Mouse (Mus musculus): ENCODE measurements at regions not wholly inside any gene's neighbourhood (a gene's known extent, or its start where the extent isn't known, plus 50 kb on each side); places are given as distances from the start of the nearest gene placed in this dataset.

DNA sequence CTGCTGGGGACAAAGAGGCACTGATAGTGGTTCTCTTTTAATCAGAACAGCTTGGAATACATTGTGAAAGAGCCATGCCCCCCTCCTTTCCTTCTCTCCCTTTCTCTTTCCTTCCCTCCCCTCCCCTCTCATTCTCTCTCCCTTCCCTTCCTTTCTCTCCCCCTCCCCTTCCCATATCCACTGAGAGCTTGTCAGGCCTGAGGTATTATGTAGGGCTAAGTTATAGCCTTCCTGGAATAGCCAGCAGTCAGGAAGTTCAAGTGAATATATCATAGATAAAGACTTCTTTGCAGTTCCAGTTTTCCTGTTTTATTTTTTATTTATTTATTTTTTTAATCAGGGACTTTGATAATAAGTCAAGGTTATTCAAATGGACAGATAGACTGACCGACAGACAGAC is 156.5 kb upstream of the Ppp2r3a start:
- no peak overlapping the region for H3K4me2 ChIP-seq
- H3K4me1 ChIP-seq: no peaks in the 10 kb centered on the region
- no peak overlapping the region for H3K4me3 ChIP-seq (replicated peaks)
- WGBS: 86% methylated on average over 1 of the region's 1 CpGs
- ATAC-seq (ENCODE audit: insufficient read depth, low FRiP score, low read depth): no peak
- no peak overlapping the region for H3K27ac ChIP-seq
- H3K9me3 ChIP-seq: no peaks in the 10 kb centered on the region
- H3K36me3 ChIP-seq: no peaks in the 10 kb centered on the region
- H3K27me3 ChIP-seq (replicated peaks): no peaks in the 10 kb centered on the region
- no peak overlapping the region for H3K9ac ChIP-seq

DNA sequence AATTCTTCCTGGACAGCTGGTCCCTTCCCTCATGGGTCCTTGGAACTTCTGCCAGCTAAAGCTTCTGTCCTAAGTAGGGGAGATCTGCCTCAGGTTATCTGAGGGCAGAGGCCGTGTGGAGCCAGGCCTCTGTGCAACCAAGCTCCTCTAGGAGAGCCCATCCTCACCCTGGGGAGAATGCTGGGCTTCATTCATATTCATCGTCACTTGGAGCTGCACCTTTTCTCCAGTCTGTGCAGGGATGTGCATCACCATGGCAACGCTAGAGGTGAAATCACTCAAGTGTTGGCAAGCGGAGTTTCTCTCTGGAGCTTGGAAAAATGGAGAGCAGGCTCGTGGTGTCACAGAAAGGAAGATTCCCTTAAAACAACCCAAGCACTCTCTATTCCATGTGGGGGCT is 155.5 kb upstream of the Ppp2r3a start:
- Histone ChIP-seq H3K27ac (no peak overlapping the region), H3K9ac (no peak overlapping the region), H3K4me2 (no peak overlapping the region), H3K4me3 (replicated peaks) (no peak overlapping the region), H3K27me3 (replicated peaks) (no peaks in the 10 kb centered on the region), H3K4me1 (no peaks in the 10 kb centered on the region), H3K9me3 (no peaks in the 10 kb centered on the region), H3K36me3 (no peaks in the 10 kb centered on the region)
- ATAC-seq (ENCODE audit: insufficient read depth, low FRiP score, low read depth): no peak
- 55% methylated on average over 5 of the region's 5 CpGs for WGBS

DNA sequence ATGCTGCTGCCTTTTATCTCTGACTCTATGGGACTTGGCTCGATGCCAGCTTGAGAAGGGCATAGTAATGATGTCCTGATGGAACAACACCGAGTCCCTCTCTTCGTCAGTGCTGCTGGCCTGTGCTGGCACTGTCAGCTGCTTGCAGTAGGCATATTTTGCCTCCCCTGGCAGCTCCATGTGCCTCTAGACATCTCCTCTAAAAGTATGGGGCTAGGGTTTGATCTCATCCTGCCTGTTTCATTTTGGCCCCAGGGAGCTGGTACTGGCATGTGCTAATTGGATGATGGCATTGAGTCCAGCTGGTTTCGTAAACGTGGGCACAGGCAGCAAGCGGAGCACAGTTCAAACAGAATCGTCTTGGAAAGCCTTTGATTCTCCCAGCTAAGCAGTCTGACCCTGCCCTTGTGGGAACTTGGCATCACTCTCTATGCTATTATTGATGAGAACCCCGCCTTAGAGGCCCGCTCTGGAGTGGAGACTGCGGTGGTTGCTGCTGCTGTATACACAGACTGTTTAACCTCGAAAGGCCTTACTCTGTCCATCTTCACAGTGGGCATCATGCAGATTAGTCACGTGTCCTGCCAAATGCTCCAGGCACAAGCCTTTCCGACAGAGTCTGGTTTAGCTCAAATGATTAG is 153.0 kb upstream of the Ppp2r3a start:
- Histone ChIP-seq H3K4me3 (replicated peaks) (no peak overlapping the region), H3K27ac (no peak overlapping the region), H3K4me1 (no peaks in the 10 kb centered on the region), H3K27me3 (replicated peaks) (no peaks in the 10 kb centered on the region), H3K4me2 (no peak overlapping the region), H3K9ac (no peak overlapping the region), H3K9me3 (no peaks in the 10 kb centered on the region), H3K36me3 (no peaks in the 10 kb centered on the region)
- WGBS: 39% methylated on average over 13 of the region's 13 CpGs
- peak; percentile 22; the same call in 1 of the 2 replicates for ATAC-seq (ENCODE audit: insufficient read depth, low FRiP score, low read depth)

DNA sequence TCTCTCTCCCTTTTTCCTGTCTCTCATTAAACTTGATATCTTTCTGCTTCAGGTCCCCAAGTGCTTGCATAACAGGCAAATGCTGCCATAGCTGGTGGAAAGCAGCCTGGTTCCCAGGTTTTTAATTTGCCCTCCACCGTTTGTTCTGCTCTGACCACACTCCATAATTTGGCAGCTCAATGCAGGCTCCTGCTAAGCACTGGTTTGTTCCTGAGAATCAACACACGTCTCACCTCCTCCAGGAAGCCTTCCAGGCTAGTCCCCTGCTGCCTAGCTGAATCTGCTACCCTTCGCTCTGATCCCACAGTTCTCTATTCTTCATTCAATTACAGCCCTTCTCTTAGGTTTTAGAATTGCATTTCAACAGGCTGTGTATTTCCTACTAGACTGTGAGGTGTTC is 152.4 kb upstream of the Ppp2r3a start:
- WGBS: 76% methylated on average over 3 of the region's 3 CpGs
- no peaks in the 10 kb centered on the region for H3K36me3 ChIP-seq
- no peak overlapping the region for H3K4me2 ChIP-seq

DNA sequence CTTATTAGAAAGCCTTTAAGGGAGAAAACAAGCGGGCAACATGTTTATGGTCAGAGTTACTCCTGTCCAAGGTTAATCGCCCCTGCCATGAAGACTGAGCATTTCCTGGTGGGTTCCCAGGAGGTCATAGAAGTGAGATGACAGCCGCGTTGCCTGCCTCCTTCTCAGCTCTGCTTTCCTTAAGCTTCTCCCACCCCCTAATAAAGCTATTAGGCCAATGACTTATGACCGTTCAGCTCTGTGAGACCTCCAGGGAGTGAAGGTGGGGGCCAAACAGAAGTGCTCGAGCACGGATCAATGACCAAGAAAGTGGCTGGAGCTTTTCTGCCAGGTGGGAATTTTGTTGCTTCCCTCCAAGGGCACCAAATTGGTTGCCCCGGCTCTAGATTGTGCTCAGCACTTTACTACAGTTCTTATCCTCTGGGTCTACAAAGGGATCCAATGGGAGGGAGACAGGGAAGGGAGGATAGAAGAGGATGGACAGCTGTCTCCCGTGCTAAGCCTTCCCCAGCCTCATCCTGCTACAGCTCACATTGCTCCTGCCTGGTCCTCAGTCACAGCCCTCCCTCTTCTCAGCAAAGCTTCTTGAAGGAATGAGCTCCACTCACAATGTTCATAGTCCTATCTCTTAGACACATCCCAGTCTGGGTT is 151.1 kb upstream of the Ppp2r3a start:
- Histone ChIP-seq H3K4me2 (0 out of 2 replicates have a peak overlapping the region, but pooled peaks have one; percentile 2), H3K27ac (no peak overlapping the region), H3K36me3 (no peaks in the 10 kb centered on the region), H3K9me3 (no peaks in the 10 kb centered on the region), H3K9ac (no peak overlapping the region), H3K4me1 (no peaks in the 10 kb centered on the region), H3K27me3 (replicated peaks) (no peaks in the 10 kb centered on the region), H3K4me3 (replicated peaks) (no peak overlapping the region)
- 58% methylated on average over 9 of the region's 9 CpGs for WGBS
- ATAC-seq (ENCODE audit: insufficient read depth, low FRiP score, low read depth): no peak

More for the DNA sequence above, 152.4 kb upstream of the Ppp2r3a start:
- H3K9ac ChIP-seq: no peak overlapping the region
- no peak overlapping the region for H3K4me3 ChIP-seq (replicated peaks)
- ATAC-seq (ENCODE audit: insufficient read depth, low FRiP score, low read depth): no peak
- H3K9me3 ChIP-seq: no peaks in the 10 kb centered on the region
- H3K27me3 ChIP-seq (replicated peaks): no peaks in the 10 kb centered on the region
- no peak overlapping the region for H3K27ac ChIP-seq
- no peaks in the 10 kb centered on the region for H3K4me1 ChIP-seq

DNA sequence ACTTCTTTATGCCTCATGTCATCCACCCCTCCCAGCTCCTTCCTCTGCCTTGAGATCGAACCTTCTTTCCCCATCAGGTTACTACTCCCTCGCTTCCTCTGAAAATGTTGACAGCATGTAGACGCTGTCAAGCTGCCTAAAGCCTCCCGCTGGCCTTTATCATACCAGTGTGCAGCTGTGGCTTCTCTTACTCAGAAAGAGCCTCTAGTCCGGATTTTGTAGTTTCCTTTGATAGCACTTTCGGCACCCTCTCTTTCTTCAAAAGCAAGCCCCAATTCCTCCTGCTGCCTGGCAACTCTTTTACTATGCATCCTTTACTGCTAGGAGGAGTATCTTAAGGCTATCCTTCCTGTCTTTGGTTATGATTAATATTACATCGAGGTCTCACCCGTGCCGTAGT is 149.8 kb upstream of the Ppp2r3a start:
- H3K9ac ChIP-seq: no peak overlapping the region
- ATAC-seq (ENCODE audit: insufficient read depth, low FRiP score, low read depth): no peak
- no peaks in the 10 kb centered on the region for H3K4me1 ChIP-seq
- WGBS: 58% methylated on average over 9 of the region's 9 CpGs
- no peak overlapping the region for H3K27ac ChIP-seq
- no peaks in the 10 kb centered on the region for H3K36me3 ChIP-seq
- 0 out of 2 replicates have a peak overlapping the region, but pooled peaks have one; percentile 6 for H3K4me2 ChIP-seq
- H3K27me3 ChIP-seq (replicated peaks): no peaks in the 10 kb centered on the region
- H3K4me3 ChIP-seq (replicated peaks): no peak overlapping the region
- no peaks in the 10 kb centered on the region for H3K9me3 ChIP-seq

DNA sequence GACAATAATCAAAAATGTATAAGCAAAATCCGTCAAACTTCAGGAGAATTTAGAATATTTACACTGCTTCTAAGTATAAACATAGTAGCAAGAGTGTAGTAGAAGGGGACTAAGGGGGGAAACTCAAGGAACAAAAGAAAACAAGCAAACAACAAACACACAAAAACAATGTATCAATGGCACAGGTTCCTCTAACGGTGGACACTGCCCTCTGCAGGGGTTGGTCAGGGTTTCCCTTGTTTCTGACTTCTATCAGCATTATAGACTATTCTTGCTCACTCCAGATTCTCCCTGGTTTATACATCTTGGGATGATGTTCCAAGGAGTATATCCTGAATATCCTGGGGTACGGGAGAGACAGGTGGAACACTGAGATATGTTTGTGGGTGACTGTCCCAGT is 147.3 kb upstream of the Ppp2r3a start:
- no peaks in the 10 kb centered on the region for H3K9me3 ChIP-seq
- no peak overlapping the region for H3K4me2 ChIP-seq
- H3K9ac ChIP-seq: no peak overlapping the region
- H3K27ac ChIP-seq: no peak overlapping the region
- 65% methylated on average over 3 of the region's 3 CpGs for WGBS
- no peak for ATAC-seq (ENCODE audit: insufficient read depth, low FRiP score, low read depth)
- no peaks in the 10 kb centered on the region for H3K36me3 ChIP-seq
- no peaks in the 10 kb centered on the region for H3K27me3 ChIP-seq (replicated peaks)
- H3K4me3 ChIP-seq (replicated peaks): no peak overlapping the region
- no peaks in the 10 kb centered on the region for H3K4me1 ChIP-seq

DNA sequence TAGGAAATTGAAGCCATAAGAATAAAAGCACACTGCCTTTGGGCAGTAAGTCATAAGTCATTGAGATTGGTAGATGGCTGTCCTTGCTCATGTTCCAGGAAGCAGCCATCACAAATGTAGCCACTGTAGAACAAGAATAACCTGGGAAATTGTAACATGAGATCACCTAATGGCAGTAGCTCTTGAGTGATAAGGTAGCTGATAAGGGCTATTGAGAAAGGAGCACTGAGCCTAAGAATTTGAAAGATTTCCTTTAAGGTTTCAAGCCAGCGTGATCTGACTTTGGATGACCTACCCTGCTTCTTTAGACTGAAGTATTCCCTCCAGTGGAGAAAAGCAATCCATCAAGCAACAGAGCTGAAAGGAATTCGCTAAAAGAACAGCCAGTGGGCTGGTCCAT is 117.8 kb upstream of the Ppp2r3a start:
- H3K27me3 ChIP-seq (replicated peaks): no peaks in the 10 kb centered on the region
- no peak overlapping the region for H3K4me2 ChIP-seq
- H3K36me3 ChIP-seq: no peaks in the 10 kb centered on the region
- ATAC-seq (ENCODE audit: insufficient read depth, low FRiP score, low read depth): no peak
- H3K27ac ChIP-seq: no peak overlapping the region
- 9% methylated on average over 2 of the region's 2 CpGs for WGBS
- H3K4me3 ChIP-seq (replicated peaks): no peak overlapping the region
- no peaks in the 10 kb centered on the region for H3K9me3 ChIP-seq
- H3K9ac ChIP-seq: no peak overlapping the region
- H3K4me1 ChIP-seq: no peaks in the 10 kb centered on the region

DNA sequence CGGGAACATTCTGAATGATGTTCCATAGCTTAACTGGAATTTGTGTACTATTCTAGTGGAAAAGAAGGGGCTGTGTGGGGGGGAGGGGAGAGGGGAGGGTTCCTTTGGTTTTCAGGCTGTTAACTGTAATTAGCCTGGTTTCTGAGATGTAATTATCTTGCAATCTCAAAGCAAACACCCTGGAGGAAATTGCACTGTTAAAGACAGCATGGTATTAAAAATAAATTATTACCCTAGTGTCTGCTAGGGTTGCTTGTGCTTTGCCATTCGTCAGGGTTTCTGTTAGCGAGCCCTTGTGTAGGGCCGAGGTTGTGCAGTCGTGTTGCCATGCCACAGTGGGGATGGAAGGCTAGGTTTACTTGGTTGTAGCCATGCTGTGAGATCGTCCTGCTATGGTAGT is 105.0 kb upstream of the Ppp2r3a start:
- no peak for ATAC-seq (ENCODE audit: insufficient read depth, low FRiP score, low read depth)
- Histone ChIP-seq H3K36me3 (no peaks in the 10 kb centered on the region), H3K4me1 (no peaks in the 10 kb centered on the region), H3K27ac (no peak overlapping the region), H3K9ac (no peak overlapping the region), H3K27me3 (replicated peaks) (no peaks in the 10 kb centered on the region), H3K4me3 (replicated peaks) (no peak overlapping the region), H3K4me2 (no peak overlapping the region), H3K9me3 (no peaks in the 10 kb centered on the region)
- 65% methylated on average over 6 of the region's 6 CpGs for WGBS

DNA sequence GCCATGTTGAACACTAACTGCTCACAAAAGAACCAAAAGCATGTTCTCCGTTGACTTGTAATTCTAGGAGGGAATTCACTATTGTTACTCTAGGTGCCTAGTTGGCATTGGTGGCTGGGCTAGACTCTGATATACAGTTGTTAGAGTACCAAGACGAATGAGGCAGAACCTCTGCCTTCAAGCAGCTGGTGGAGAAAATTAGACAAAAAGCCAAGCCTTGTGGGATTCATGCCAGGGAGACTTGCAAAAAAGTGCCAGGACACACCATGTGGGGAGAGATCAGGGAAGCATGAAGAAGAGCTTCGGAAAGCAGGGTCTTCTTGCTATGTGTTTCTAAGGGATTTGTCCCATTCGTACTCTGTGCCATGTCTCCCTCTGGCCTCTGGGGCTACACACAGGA is 97.2 kb upstream of the Ppp2r3a start:
- H3K36me3 ChIP-seq: no peaks in the 10 kb centered on the region
- H3K4me2 ChIP-seq: no peak overlapping the region
- no peaks in the 10 kb centered on the region for H3K4me1 ChIP-seq
- H3K9me3 ChIP-seq: no peaks in the 10 kb centered on the region
- H3K27ac ChIP-seq: no peak overlapping the region
- 87% methylated on average over 4 of the region's 4 CpGs for WGBS
- no peak for ATAC-seq (ENCODE audit: insufficient read depth, low FRiP score, low read depth)
- H3K9ac ChIP-seq: no peak overlapping the region
- H3K27me3 ChIP-seq (replicated peaks): no peaks in the 10 kb centered on the region
- H3K4me3 ChIP-seq (replicated peaks): no peak overlapping the region

DNA sequence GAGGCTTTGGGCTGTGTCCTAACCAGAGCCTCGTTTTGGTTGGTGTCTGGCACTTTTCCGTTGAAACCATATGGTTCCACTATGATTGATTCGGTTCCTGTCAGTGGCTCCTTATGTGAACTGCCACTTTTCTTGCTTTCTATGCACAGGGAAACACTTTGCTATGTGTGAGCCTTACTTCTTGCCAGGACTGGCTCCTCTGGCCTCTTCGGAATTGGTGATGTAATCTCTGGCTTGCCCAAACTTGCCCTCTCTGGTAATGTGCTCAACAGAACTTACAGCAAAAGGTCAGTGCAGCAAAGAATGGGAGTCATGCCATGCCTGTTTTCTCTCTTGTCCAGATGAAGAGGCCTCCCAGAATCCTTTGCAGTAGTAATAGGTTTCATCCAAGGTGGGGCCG is 91.3 kb upstream of the Ppp2r3a start:
- Histone ChIP-seq H3K27ac (no peak overlapping the region), H3K4me2 (no peak overlapping the region), H3K27me3 (replicated peaks) (no peaks in the 10 kb centered on the region), H3K4me3 (replicated peaks) (no peak overlapping the region), H3K9me3 (no peaks in the 10 kb centered on the region), H3K9ac (no peak overlapping the region), H3K36me3 (no peaks in the 10 kb centered on the region), H3K4me1 (no peaks in the 10 kb centered on the region)
- WGBS: 68% methylated on average over 5 of the region's 5 CpGs
- no peak for ATAC-seq (ENCODE audit: insufficient read depth, low FRiP score, low read depth)

DNA sequence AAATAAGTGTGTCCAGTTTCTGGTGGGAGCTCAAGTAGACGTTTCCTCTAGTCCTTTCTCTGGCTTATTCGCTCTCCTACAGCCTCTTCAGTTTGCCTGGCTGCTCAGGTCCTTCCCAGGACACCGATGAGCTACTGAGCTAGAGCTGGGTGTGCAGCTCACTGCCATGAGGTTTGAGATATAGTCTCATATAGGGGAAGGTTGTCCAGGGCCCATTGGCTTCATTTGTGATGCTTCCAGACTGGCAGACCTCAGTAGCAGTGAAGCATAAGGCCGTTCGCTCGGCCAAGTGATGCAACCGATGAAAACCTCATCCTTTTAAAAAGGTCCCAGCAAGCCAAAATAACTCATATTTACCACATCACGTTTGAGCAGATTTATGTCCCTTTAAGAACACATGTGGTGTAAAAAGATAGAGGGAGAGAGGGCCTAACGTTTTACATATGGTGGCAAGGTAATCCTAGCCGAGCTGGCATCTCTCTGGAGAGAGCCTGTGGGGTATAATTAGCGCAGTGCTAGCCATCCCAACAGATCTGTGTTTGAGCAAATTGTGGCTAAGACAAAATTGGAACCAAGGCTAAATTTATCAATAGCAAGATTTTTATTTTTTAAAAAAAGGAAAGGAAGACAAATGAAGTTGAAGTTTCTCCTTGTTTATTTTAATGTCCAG is 89.3 kb upstream of the Ppp2r3a start:
- H3K4me2 ChIP-seq: no peak overlapping the region
- ATAC-seq (ENCODE audit: insufficient read depth, low FRiP score, low read depth): no peak
- WGBS: 59% methylated on average over 11 of the region's 11 CpGs
- no peaks in the 10 kb centered on the region for H3K36me3 ChIP-seq
- H3K4me1 ChIP-seq: no peaks in the 10 kb centered on the region
- no peaks in the 10 kb centered on the region for H3K9me3 ChIP-seq
- no peak overlapping the region for H3K27ac ChIP-seq
- H3K27me3 ChIP-seq (replicated peaks): no peaks in the 10 kb centered on the region
- no peak overlapping the region for H3K4me3 ChIP-seq (replicated peaks)
- H3K9ac ChIP-seq: no peak overlapping the region

Data from stomach, embryonic 15.5 days (tissue).